8 mouse cellular contexts compared by ENCODE assay signal in genomic region chr4:107254414-107254813, GRCm38 (mm10). TPM values are rescaled to one million over a fixed set of nuclear protein-coding genes. Genes with fewer than 3 reads are reported as not detected.
DNase-seq lines count a peak whose midpoint lies in the region; ATAC-seq and TF ChIP-seq lines count a peak whose summit lies in the region.

No protein-coding gene starts in this region.

- no peaks in the 10 kb centered on the region for H3K9me3 ChIP-seq in heart, embryonic 13.5 days
- H3K9me3 ChIP-seq in hindbrain, embryonic 11.5 days (ENCODE audit: control insufficient read depth, low read length), result no peaks in the 10 kb centered on the region
- no peaks in the 10 kb centered on the region for H3K9me3 ChIP-seq in midbrain, embryonic 14.5 days (ENCODE audit: control insufficient read depth, low read length)

- no peak for DNase-seq in heart, adult 9 months (ENCODE audit: low spot score in 2 of 2)
- DNase-seq in hindbrain, embryonic 11.5 days (ENCODE audit: low spot score), result peak; percentile 9
- peak; percentile 53 for DNase-seq in midbrain, embryonic 14.5 days
- no peak for DNase-seq in adipocyte (ENCODE audit: low spot score)
- DNase-seq in spleen, adult 18-20 months, result no peak
- no peak for DNase-seq in right cerebral cortex, postnatal 4 days

- H3K27ac ChIP-seq in heart, embryonic 13.5 days (replicated peaks), result peak overlapping the region; percentile 86
- no peak overlapping the region for H3K27ac ChIP-seq in bone marrow macrophage, adult 2 months (ENCODE audit: insufficient read depth, low read depth, low read length)
- H3K27ac ChIP-seq in hindbrain, embryonic 11.5 days (ENCODE audit: low read depth, low read length), result 0 out of 2 replicates have a peak overlapping the region, but pooled peaks have one; percentile 74
- H3K27ac ChIP-seq in midbrain, embryonic 14.5 days (replicated peaks; ENCODE audit: low read depth, low read length), result peak overlapping the region; percentile 82

- peak overlapping the region; percentile 86 for H3K4me3 ChIP-seq in heart, embryonic 13.5 days
- H3K4me3 ChIP-seq in bone marrow macrophage, adult 2 months (ENCODE audit: insufficient read depth, low read length), result peak overlapping the region; percentile 87
- peak overlapping the region; percentile 83 for H3K4me3 ChIP-seq in hindbrain, embryonic 11.5 days (ENCODE audit: low read depth, low read length)
- H3K4me3 ChIP-seq in midbrain, embryonic 14.5 days (replicated peaks; ENCODE audit: low read depth, low read length), result peak overlapping the region; percentile 81

- 26% methylated on average over 3 of the region's 3 CpGs for WGBS in heart, embryonic 13.5 days
- 19% methylated on average over 3 of the region's 3 CpGs for WGBS in hindbrain, embryonic 11.5 days
- 12% methylated on average over 3 of the region's 3 CpGs for WGBS in midbrain, embryonic 14.5 days

- ATAC-seq in heart, embryonic 13.5 days (ENCODE audit: extremely low read depth, insufficient number of reproducible peaks, low FRiP score, low TSS enrichment), result no peak
- ATAC-seq in hindbrain, embryonic 11.5 days (ENCODE audit: low FRiP score), result no peak
- no peak for ATAC-seq in midbrain, embryonic 14.5 days (ENCODE audit: low FRiP score, low TSS enrichment)

- peak overlapping the region; percentile 78 for H3K4me2 ChIP-seq in heart, embryonic 13.5 days
- H3K4me2 ChIP-seq in hindbrain, embryonic 11.5 days (replicated peaks; ENCODE audit: low read depth, low read length), result peak overlapping the region; percentile 86
- H3K4me2 ChIP-seq in midbrain, embryonic 14.5 days (ENCODE audit: low read length), result peak overlapping the region; percentile 71

- peak overlapping the region; percentile 91 for H3K9ac ChIP-seq in heart, embryonic 13.5 days
- H3K9ac ChIP-seq in hindbrain, embryonic 11.5 days (ENCODE audit: low read depth, low read length), result peak overlapping the region; percentile 78
- peak overlapping the region; percentile 82 for H3K9ac ChIP-seq in midbrain, embryonic 14.5 days (replicated peaks; ENCODE audit: low read length)

- TF ChIP-seq CTCF in bone marrow macrophage, adult 2 months (IDR thresholded peaks at IDR 0.05; ENCODE audit: low read depth, low read length), result no peak

- no peaks in the 10 kb centered on the region for H3K36me3 ChIP-seq in heart, embryonic 13.5 days
- no peaks in the 10 kb centered on the region for H3K36me3 ChIP-seq in hindbrain, embryonic 11.5 days (ENCODE audit: control insufficient read depth, insufficient read depth, low read length)
- no peaks in the 10 kb centered on the region for H3K36me3 ChIP-seq in midbrain, embryonic 14.5 days (ENCODE audit: control insufficient read depth, insufficient read depth, low read length)

- peaks cover 36% of the 10 kb centered on the region for H3K4me1 ChIP-seq in heart, embryonic 13.5 days
- peaks cover 11% of the 10 kb centered on the region for H3K4me1 ChIP-seq in bone marrow macrophage, adult 2 months (ENCODE audit: control insufficient read depth, insufficient read depth, low read length)
- no peaks in the 10 kb centered on the region for H3K4me1 ChIP-seq in hindbrain, embryonic 11.5 days (replicated peaks; ENCODE audit: control insufficient read depth, insufficient read depth, low read length)
- H3K4me1 ChIP-seq in midbrain, embryonic 14.5 days (ENCODE audit: control insufficient read depth, insufficient read depth, low read length), result peaks cover 2% of the 10 kb centered on the region; the same call in 1 of the 2 replicates

- TF ChIP-seq POLR2A in bone marrow macrophage, adult 2 months (IDR thresholded peaks at IDR 0.05; ENCODE audit: borderline replicate concordance, low read depth, low read length), result no peak

- H3K27me3 ChIP-seq in heart, embryonic 13.5 days (replicated peaks), result no peaks in the 10 kb centered on the region
- no peaks in the 10 kb centered on the region for H3K27me3 ChIP-seq in hindbrain, embryonic 11.5 days (ENCODE audit: control insufficient read depth, insufficient read depth, low read length)
- H3K27me3 ChIP-seq in midbrain, embryonic 14.5 days (ENCODE audit: control insufficient read depth, insufficient read depth, low read length), result no peaks in the 10 kb centered on the region

RNA-seq across cellular contexts. Expression of gene Hspb11, which starts 1.0 kb away (rescaled TPM):
- 33.4 and 36.2 TPM in 2 replicates for polyA plus RNA-seq in heart, embryonic 13.5 days (2015; fragmentation: Nextera tagmentation; extraction: Ambion mirVana)
- 21.1 and 27.3 TPM in 2 replicates for polyA plus RNA-seq in bone marrow macrophage, adult 2 months (2012; ENCODE audit: insufficient read depth, insufficient read length, missing spikeins)
- 32.0 and 39.3 TPM in 2 replicates for polyA plus RNA-seq in hindbrain, embryonic 11.5 days (2014; fragmentation: Nextera tagmentation; extraction: Ambion mirVana)
- polyA plus RNA-seq in midbrain, embryonic 14.5 days (2014; fragmentation: Nextera tagmentation; extraction: Ambion mirVana), result 38.2 and 45.7 TPM in 2 replicates

RNA-seq across cellular contexts. Expression of gene Lrrc42, which starts 1.1 kb away (rescaled TPM):
- polyA plus RNA-seq in heart, embryonic 13.5 days (2015; fragmentation: Nextera tagmentation; extraction: Ambion mirVana), result 53.5 and 56.9 TPM in 2 replicates
- 16.1 and 16.8 TPM in 2 replicates for polyA plus RNA-seq in bone marrow macrophage, adult 2 months (2012; ENCODE audit: insufficient read depth, insufficient read length, missing spikeins)
- 79.1 and 83.0 TPM in 2 replicates for polyA plus RNA-seq in hindbrain, embryonic 11.5 days (2014; fragmentation: Nextera tagmentation; extraction: Ambion mirVana)
- 47.5 and 50.7 TPM in 2 replicates for polyA plus RNA-seq in midbrain, embryonic 14.5 days (2014; fragmentation: Nextera tagmentation; extraction: Ambion mirVana)

RNA-seq across cellular contexts. Expression of gene Ldlrad1, which starts 45.4 kb away (rescaled TPM):
- polyA plus RNA-seq in heart, embryonic 13.5 days (2015; fragmentation: Nextera tagmentation; extraction: Ambion mirVana), result not detected in 2 replicates
- not detected in 2 replicates for polyA plus RNA-seq in bone marrow macrophage, adult 2 months (2012; ENCODE audit: insufficient read depth, insufficient read length, missing spikeins)
- polyA plus RNA-seq in hindbrain, embryonic 11.5 days (2014; fragmentation: Nextera tagmentation; extraction: Ambion mirVana), result not detected in 2 replicates
- not detected in 2 replicates for polyA plus RNA-seq in midbrain, embryonic 14.5 days (2014; fragmentation: Nextera tagmentation; extraction: Ambion mirVana)

RNA-seq across cellular contexts. Expression of gene Dio1, which starts 52.6 kb away (rescaled TPM):
- not detected in 2 replicates for polyA plus RNA-seq in heart, embryonic 13.5 days (2015; fragmentation: Nextera tagmentation; extraction: Ambion mirVana)
- not detected in 2 replicates for polyA plus RNA-seq in bone marrow macrophage, adult 2 months (2012; ENCODE audit: insufficient read depth, insufficient read length, missing spikeins)
- polyA plus RNA-seq in hindbrain, embryonic 11.5 days (2014; fragmentation: Nextera tagmentation; extraction: Ambion mirVana), result not detected in 2 replicates
- not detected in 2 replicates for polyA plus RNA-seq in midbrain, embryonic 14.5 days (2014; fragmentation: Nextera tagmentation; extraction: Ambion mirVana)

RNA-seq across cellular contexts. Expression of gene Yipf1, which starts 59.7 kb away (rescaled TPM):
- 42.7 and 44.3 TPM in 2 replicates for polyA plus RNA-seq in heart, embryonic 13.5 days (2015; fragmentation: Nextera tagmentation; extraction: Ambion mirVana)
- polyA plus RNA-seq in bone marrow macrophage, adult 2 months (2012; ENCODE audit: insufficient read depth, insufficient read length, missing spikeins), result 44.1 and 57.6 TPM in 2 replicates
- polyA plus RNA-seq in hindbrain, embryonic 11.5 days (2014; fragmentation: Nextera tagmentation; extraction: Ambion mirVana), result 46.7 and 47.8 TPM in 2 replicates
- polyA plus RNA-seq in midbrain, embryonic 14.5 days (2014; fragmentation: Nextera tagmentation; extraction: Ambion mirVana), result 55.2 and 61.9 TPM in 2 replicates

Comparison
In these comparisons a context has a peak if more than half of its experiments do, and no peak if none do; other contexts are left out.
1. DNase-seq: peak in hindbrain, embryonic 11.5 days (single experiment) and midbrain, embryonic 14.5 days (single experiment); none in heart, adult 9 months (0 of 2), adipocyte (single experiment), spleen, adult 18-20 months (0 of 2) and right cerebral cortex, postnatal 4 days (single experiment).
2. Peak in every context shown above with its lines, with median percentiles within 50 percentile points of each other: H3K4me2 ChIP-seq, H3K4me3 ChIP-seq and H3K9ac ChIP-seq.